Mouse (Mus musculus) embryonic fibroblast, embryonic 13.5 days (primary cell): ENCODE data around the gene Zfp981.

Source experiments
- CTCF ChIP-seq: IDR thresholded peaks from 2 replicates; pipeline ENCODE4 v1.5.1; 2011; ENCODE audit warnings: mild to moderate bottlenecking, control low read depth, low read length, moderate library complexity, borderline replicate concordance; ENCODE audit not compliant: insufficient read depth
- POLR2A ChIP-seq: IDR thresholded peaks from 2 replicates; pipeline ENCODE4 v1.6.1; 2011; ENCODE audit warnings: low read depth, mild to moderate bottlenecking, control low read depth, low read length, moderate library complexity

DNA sequence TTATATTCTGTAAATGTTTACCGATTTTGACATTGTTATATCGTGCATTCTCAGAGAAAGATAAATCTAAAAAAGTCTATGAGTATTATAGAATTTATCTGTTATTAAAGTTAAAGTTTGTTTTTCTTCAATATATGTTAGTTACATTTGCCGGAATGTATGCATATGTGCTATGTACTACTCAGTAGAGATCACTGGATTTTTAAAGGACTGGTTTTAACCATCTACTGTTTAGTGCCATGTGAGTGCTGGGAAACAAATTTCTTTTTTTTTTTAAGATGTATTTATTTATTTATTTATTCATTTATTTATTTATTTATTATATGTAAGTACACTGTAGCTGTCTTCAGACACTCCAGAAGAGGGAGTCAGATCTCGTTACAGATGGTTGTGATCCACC is 32.7 kb downstream of the Zfp981 start:
- TF ChIP-seq CTCF (no peak), POLR2A (no peak)
